Mouse (Mus musculus): Measurements from ENCODE around the gene Kcnh1.

GRCm38 (mm10) chr1:192447666-192448065 lies 257.1 kb downstream of the Kcnh1 start:
- no peak for TF ChIP-seq CTCF (IDR thresholded peaks at IDR 0.05; ENCODE audit: extremely low read depth, insufficient read length, insufficient replicate concordance, low read depth, low read length)
- TF ChIP-seq POLR2A (IDR thresholded peaks at IDR 0.05; ENCODE audit: low read depth, low read length) = no peak

Measured in small intestine, adult 2 months (tissue).